Mouse (Mus musculus) spleen, postnatal 14 days (tissue): ENCODE measurements around the gene Phf5a.

Experiments
- DNase-seq, 2 experiments: peaks; one replicate each; pipeline ENCODE4 v3.0.0; 2021 to 2022; ENCODE audit warnings: low spot score in 2 of 2

The Phf5a gene

DNA sequence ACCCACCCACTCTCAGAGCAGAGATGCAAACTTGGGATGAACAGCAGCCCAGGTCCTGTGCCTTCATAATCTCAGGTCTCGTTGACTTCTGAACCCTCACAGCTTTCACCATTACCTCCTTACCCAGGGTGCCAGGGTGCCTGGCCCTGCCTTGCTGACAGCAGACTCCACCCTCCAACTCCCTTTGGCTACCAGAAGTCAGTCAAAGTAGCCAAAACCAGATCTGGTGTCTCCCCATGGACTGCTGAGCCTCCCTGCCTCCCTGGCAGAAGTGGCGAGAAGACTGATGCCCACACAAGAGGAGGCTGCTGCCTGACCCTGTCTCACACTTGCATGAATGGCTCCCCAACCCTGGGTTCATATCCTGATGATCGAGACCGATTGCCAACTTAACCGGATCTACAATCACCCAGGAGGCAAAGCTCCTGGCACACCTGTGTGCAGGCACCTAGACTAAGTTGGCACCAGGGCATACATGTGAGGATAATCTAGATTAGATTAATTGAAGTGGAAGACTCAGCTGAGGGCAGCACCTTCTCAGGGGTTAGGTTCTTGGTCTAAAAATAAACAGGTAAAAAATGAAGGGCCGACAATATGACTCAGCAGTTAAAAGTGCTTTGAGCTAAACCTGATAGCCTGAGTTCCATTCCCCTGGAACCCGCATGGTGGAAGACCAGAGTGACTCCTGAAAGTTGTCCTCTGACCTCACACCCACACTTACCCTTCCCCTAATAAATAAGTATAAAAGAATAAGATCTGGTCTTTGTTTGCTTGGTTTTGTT, 43.1 kb downstream of the Phf5a start:
- no peak for DNase-seq

DNA sequence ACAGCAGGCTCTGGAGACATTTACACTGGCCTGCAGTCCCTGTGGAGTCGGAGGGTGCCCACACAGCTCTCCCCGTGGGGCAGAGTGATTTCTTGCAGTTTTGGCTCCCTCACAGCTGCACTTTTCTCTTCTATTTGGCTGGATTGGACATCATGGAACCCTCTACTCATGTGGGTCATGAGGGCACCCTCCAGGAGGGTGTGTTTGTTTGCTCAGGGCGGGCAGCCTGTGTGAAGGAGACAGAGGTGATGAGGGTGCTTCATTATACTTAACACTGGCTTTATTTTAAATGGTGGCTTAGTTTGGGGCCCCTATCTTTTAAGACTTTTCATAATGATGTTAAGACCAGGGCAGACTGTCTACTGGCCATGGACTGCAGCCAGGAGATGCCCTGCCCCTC, 46.9 kb downstream of the Phf5a start:
- no peak for DNase-seq

DNA sequence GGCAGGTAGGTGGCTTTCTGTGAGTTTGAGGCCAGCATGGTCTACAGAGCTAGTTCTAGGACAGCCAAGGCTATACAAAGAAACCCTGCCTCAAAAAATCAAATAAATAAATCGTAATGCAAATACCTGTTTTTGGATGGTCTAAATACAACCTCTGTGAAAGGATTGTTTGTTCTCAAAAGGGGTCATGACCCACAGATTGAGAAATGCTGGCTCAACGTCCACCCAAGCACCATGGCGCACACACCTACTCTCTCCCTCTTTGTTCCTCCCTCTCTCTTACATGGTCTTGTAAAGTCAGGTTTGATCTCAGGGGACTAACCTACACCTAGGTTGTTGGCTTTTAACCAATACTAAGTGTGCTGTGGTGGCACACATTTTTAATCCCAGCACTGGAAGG, 49.1 kb downstream of the Phf5a start:
- no peak for DNase-seq

DNA sequence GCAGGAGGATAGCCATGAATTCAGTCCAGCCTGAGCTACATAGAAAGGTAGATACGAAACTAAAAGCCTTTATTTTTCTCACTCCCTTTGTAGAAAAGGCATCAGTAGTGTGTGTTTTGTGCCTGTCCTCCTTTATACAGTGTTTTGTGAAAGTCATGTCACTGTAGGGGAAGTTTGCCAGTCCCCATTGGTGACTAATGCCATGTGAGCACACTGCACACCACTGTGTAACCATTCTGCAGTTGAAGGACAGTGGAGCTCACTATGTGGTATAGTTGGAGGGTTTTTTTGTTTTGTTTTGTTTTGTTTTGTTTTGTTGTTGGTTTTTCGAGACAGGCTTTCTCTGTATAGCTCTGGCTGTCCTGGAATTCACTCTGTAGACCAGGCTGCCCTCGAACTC, 53.3 kb downstream of the Phf5a start:
- DNase-seq = no peak

DNA sequence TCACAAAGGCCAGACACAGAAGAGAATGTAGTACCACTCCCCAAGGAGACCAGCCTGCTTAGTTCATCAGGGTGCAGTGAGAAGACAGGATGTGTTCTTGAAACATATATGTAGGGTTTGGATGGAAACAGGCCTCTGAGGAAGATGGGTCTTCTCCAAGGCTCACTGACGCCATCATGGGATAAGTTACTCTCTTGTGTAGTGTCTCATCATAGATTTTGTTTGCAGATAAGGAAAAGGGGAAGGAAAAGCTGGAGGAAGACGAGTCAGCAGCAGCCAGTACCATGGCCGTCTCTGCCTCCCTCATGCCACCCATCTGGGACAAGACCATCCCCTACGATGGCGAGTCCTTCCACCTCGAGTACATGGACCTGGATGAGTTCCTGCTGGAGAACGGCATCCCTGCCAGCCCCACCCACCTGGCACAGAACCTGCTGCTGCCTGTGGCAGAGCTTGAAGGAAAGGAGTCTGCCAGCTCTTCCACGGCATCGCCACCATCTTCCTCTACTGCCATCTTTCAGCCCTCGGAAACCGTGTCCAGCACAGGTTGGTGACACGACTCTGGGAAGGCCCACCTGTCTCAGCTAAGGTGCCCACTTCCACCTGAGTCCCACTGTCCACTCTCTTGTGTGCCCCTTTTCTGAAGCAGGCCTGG, 56.9 kb downstream of the Phf5a start:
- no peak for DNase-seq
